Mouse (Mus musculus): Measurements from ENCODE around the gene Tbc1d2b. TPM values are rescaled to one million over a fixed set of nuclear protein-coding genes. Genes with fewer than 3 reads are reported as not detected.
A peak's percentile ranks its signal among the peaks of the same experiment; 100 is the strongest.

The Tbc1d2b gene
- polyA plus RNA-seq, 1 experiment from 2014 or later, result 5.2 TPM

DNA sequence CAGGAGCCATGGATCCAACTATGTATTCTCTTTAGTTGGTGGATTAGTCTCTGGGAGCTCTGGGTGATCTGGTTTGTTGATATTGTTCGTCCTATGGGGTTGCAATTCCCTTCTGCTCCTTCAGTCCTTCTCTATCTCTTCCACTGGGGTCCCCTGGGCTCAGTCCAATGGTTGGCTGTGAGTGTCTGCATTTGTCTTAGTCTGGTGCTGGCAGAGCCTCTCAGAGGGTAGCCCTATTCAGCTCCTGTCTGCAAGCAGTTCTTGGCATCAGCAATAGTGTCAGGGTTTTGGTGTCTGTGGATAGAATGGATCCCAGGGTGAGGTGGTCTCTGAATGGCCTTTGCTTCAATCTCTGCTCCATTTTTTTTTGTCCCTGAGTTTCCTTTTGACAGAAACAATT, 6.2 kb upstream of the Tbc1d2b start:
- 79% methylated on average over 1 of the region's 1 CpGs for WGBS
- ATAC-seq (ENCODE audit: extremely low read depth, insufficient number of reproducible peaks, low FRiP score, low TSS enrichment), result no peak
- Histone ChIP-seq H3K4me3 (no peak overlapping the region), H3K9me3 (no peaks in the 10 kb centered on the region), H3K4me2 (no peak overlapping the region), H3K9ac (no peak overlapping the region), H3K27me3 (replicated peaks) (no peaks in the 10 kb centered on the region), H3K4me1 (peaks cover 13% of the 10 kb centered on the region), H3K36me3 (no peaks in the 10 kb centered on the region), H3K27ac (replicated peaks) (no peak overlapping the region)

GRCm38 (mm10) chr9:90275906-90276305, 5.3 kb upstream of the Tbc1d2b start:
- Histone ChIP-seq H3K4me2 (no peak overlapping the region), H3K9me3 (no peaks in the 10 kb centered on the region), H3K36me3 (no peaks in the 10 kb centered on the region), H3K27ac (replicated peaks) (no peak overlapping the region), H3K27me3 (replicated peaks) (no peaks in the 10 kb centered on the region), H3K9ac (no peak overlapping the region), H3K4me1 (peaks cover 20% of the 10 kb centered on the region), H3K4me3 (no peak overlapping the region)
- no peak for ATAC-seq (ENCODE audit: extremely low read depth, insufficient number of reproducible peaks, low FRiP score, low TSS enrichment)
- WGBS, result 72% methylated on average over 5 of the region's 5 CpGs

DNA sequence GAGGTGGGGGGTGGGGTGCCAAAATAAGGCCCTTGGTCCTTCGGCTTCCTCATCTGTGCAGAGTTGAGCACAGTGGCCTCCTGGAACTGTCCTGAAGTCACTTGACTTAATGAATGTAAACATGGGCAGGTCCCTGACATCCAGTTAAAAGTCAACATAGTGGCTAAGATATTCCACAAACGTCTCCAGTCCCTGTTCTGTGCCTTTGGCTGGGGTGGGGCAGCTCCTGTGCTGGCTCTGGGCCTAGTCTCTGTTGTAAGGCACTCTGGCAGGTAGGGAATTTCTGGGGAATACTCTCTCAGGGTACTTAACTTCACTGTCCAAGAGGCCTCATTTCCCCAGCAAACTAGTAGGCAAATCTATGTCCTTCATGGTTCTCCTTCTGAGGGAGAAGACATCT, 4.9 kb upstream of the Tbc1d2b start:
- no peaks in the 10 kb centered on the region for H3K27me3 ChIP-seq (replicated peaks)
- no peaks in the 10 kb centered on the region for H3K9me3 ChIP-seq
- H3K36me3 ChIP-seq, result no peaks in the 10 kb centered on the region
- no peak overlapping the region for H3K4me3 ChIP-seq
- no peak overlapping the region for H3K4me2 ChIP-seq
- no peak overlapping the region for H3K27ac ChIP-seq (replicated peaks)
- H3K4me1 ChIP-seq, result peaks cover 21% of the 10 kb centered on the region
- no peak for ATAC-seq (ENCODE audit: extremely low read depth, insufficient number of reproducible peaks, low FRiP score, low TSS enrichment)
- 64% methylated on average over 2 of the region's 2 CpGs for WGBS
- H3K9ac ChIP-seq, result no peak overlapping the region

DNA sequence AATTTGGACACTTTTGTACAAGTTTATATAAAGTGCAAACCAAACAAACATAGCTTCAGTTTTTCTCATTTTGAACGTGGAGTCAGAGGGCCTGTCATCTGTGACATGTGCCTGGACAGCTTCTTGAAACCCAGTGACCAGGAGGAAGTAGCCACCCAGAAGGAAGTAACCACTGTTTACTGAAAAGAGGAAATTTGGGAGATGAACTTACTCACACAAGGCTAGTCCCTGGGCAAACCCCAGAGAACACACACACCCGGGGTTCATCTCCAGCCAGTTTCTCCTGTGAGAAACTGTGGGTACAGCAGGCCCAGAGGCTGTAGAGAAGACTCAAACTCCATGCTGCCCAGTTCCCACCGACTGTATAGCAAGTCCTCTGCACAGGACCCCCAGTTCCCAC, 3.9 kb upstream of the Tbc1d2b start:
- 74% methylated on average over 3 of the region's 3 CpGs for WGBS
- peaks cover 27% of the 10 kb centered on the region for H3K4me1 ChIP-seq
- H3K9me3 ChIP-seq, result no peaks in the 10 kb centered on the region
- no peaks in the 10 kb centered on the region for H3K36me3 ChIP-seq
- H3K9ac ChIP-seq, result no peak overlapping the region
- no peak overlapping the region for H3K27ac ChIP-seq (replicated peaks)
- no peaks in the 10 kb centered on the region for H3K27me3 ChIP-seq (replicated peaks)
- ATAC-seq (ENCODE audit: extremely low read depth, insufficient number of reproducible peaks, low FRiP score, low TSS enrichment), result no peak
- no peak overlapping the region for H3K4me2 ChIP-seq
- no peak overlapping the region for H3K4me3 ChIP-seq

GRCm38 (mm10) chr9:90272346-90272745, 1.7 kb upstream of the Tbc1d2b start:
- H3K4me3 ChIP-seq, result no peak overlapping the region
- WGBS, result 79% methylated on average over 12 of the region's 12 CpGs
- H3K27ac ChIP-seq (replicated peaks), result no peak overlapping the region
- ATAC-seq (ENCODE audit: extremely low read depth, insufficient number of reproducible peaks, low FRiP score, low TSS enrichment), result no peak
- H3K36me3 ChIP-seq, result no peaks in the 10 kb centered on the region
- no peaks in the 10 kb centered on the region for H3K27me3 ChIP-seq (replicated peaks)
- no peak overlapping the region for H3K9ac ChIP-seq
- H3K9me3 ChIP-seq, result no peaks in the 10 kb centered on the region
- peaks cover 28% of the 10 kb centered on the region for H3K4me1 ChIP-seq
- no peak overlapping the region for H3K4me2 ChIP-seq

DNA sequence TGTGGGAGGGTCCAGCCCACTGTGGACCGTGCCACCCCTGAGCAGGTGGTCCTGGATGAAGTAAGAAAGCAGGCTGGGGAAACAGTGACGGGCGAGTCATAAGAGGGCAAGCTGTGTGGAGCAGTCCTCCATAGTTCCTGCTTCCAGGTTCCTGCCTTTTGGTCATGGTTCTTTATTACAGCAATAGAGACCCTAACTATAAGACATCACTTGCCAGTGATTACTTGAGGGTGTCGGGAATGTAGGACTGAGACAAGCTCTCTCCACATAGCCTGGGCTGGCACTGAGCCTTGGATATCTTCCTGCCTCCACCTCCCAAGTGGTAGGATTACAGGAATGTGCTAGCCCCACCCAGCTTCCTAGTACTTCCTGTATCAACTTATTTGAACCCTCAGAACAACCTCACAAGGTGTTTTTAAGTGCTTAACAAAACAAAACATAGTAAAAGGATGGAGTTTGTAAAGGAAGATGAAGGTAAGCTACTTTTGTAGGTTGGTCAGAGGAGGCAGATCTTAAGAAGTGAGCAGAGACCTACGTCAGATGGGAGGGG, 1.0 kb upstream of the Tbc1d2b start:
- Histone ChIP-seq H3K4me1 (peaks cover 29% of the 10 kb centered on the region), H3K27me3 (replicated peaks) (no peaks in the 10 kb centered on the region), H3K4me2 (no peak overlapping the region), H3K36me3 (no peaks in the 10 kb centered on the region), H3K27ac (replicated peaks) (no peak overlapping the region), H3K9me3 (no peaks in the 10 kb centered on the region), H3K4me3 (no peak overlapping the region), H3K9ac (no peak overlapping the region)
- ATAC-seq (ENCODE audit: extremely low read depth, insufficient number of reproducible peaks, low FRiP score, low TSS enrichment), result no peak
- WGBS, result 62% methylated on average over 5 of the region's 5 CpGs

GRCm38 (mm10) chr9:90270944-90271295, 316 bp upstream of the Tbc1d2b start:
- Histone ChIP-seq H3K27ac (replicated peaks) (no peak overlapping the region), H3K4me3 (peak overlapping the region; percentile 92), H3K4me1 (peaks cover 32% of the 10 kb centered on the region), H3K36me3 (no peaks in the 10 kb centered on the region), H3K9ac (peak overlapping the region; percentile 93), H3K9me3 (no peaks in the 10 kb centered on the region), H3K27me3 (replicated peaks) (no peaks in the 10 kb centered on the region), H3K4me2 (peak overlapping the region; percentile 94)
- no peak for ATAC-seq (ENCODE audit: extremely low read depth, insufficient number of reproducible peaks, low FRiP score, low TSS enrichment)
- 12% methylated on average over 11 of the region's 11 CpGs for WGBS

- no peak for ATAC-seq (ENCODE audit: extremely low read depth, insufficient number of reproducible peaks, low FRiP score, low TSS enrichment)
- Histone ChIP-seq H3K27ac (replicated peaks) (peak overlapping the region; percentile 70), H3K9me3 (no peaks in the 10 kb centered on the region), H3K9ac (peak overlapping the region; percentile 93), H3K4me2 (peak overlapping the region; percentile 94), H3K4me1 (peaks cover 32% of the 10 kb centered on the region), H3K27me3 (replicated peaks) (no peaks in the 10 kb centered on the region), H3K36me3 (no peaks in the 10 kb centered on the region), H3K4me3 (peak overlapping the region; percentile 92)
- WGBS, result 25% methylated on average over 7 of the region's 7 CpGs
Observed at GRCm38 (mm10) chr9:90269011-90269681, 1.5 kb downstream of the Tbc1d2b start.

DNA sequence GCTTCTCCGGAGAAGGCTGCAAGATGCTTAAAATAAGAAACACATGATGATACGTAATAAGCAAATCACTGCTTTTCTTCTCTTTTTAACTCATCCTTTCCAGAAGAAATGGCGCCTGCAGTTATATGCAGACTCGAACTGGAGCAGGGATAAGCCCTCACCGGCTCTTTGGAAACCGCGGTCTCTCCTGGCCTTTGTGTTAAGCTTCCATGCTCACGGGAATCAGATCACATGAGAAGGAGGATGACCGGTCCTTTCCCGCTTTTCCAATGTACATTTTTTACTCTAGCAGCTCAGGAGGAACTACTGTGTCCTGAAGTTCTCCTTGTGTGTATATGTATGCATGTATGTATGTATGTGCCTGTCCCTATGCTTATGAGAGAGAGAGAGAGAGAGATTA, 3.7 kb downstream of the Tbc1d2b start:
- Histone ChIP-seq H3K27ac (replicated peaks) (no peak overlapping the region), H3K36me3 (0 out of 2 replicates have a peak, but pooled peaks cover 10% of the 10 kb centered on the region), H3K4me2 (no peak overlapping the region), H3K4me3 (no peak overlapping the region), H3K9me3 (no peaks in the 10 kb centered on the region), H3K9ac (no peak overlapping the region), H3K4me1 (peaks cover 34% of the 10 kb centered on the region), H3K27me3 (replicated peaks) (no peaks in the 10 kb centered on the region)
- WGBS, result 89% methylated on average over 10 of the region's 10 CpGs
- no peak for ATAC-seq (ENCODE audit: extremely low read depth, insufficient number of reproducible peaks, low FRiP score, low TSS enrichment)

- ATAC-seq (ENCODE audit: extremely low read depth, insufficient number of reproducible peaks, low FRiP score, low TSS enrichment), result no peak
- Histone ChIP-seq H3K4me1 (peaks cover 38% of the 10 kb centered on the region), H3K4me3 (no peak overlapping the region), H3K9ac (no peak overlapping the region), H3K9me3 (no peaks in the 10 kb centered on the region), H3K27ac (replicated peaks) (no peak overlapping the region), H3K27me3 (replicated peaks) (no peaks in the 10 kb centered on the region), H3K36me3 (0 out of 2 replicates have a peak, but pooled peaks cover 10% of the 10 kb centered on the region), H3K4me2 (no peak overlapping the region)
- WGBS, result 83% methylated on average over 10 of the region's 10 CpGs
Observed at GRCm38 (mm10) chr9:90266059-90266458, 4.5 kb downstream of the Tbc1d2b start.

- no peak overlapping the region for H3K4me3 ChIP-seq
- no peak overlapping the region for H3K9ac ChIP-seq
- ATAC-seq (ENCODE audit: extremely low read depth, insufficient number of reproducible peaks, low FRiP score, low TSS enrichment), result no peak
- H3K27ac ChIP-seq (replicated peaks), result no peak overlapping the region
- H3K27me3 ChIP-seq (replicated peaks), result no peaks in the 10 kb centered on the region
- peaks cover 42% of the 10 kb centered on the region for H3K4me1 ChIP-seq
- no peak overlapping the region for H3K4me2 ChIP-seq
- H3K9me3 ChIP-seq, result no peaks in the 10 kb centered on the region
- 0 out of 2 replicates have a peak, but pooled peaks cover 10% of the 10 kb centered on the region for H3K36me3 ChIP-seq
- WGBS, result 84% methylated on average over 5 of the region's 5 CpGs
Observed at GRCm38 (mm10) chr9:90265322-90266039, 5.1 kb downstream of the Tbc1d2b start.

GRCm38 (mm10) chr9:90263340-90263679, 7.3 kb downstream of the Tbc1d2b start:
- H3K4me1 ChIP-seq, result peaks cover 44% of the 10 kb centered on the region
- H3K9ac ChIP-seq, result no peak overlapping the region
- 0 out of 2 replicates have a peak, but pooled peaks cover 10% of the 10 kb centered on the region for H3K36me3 ChIP-seq
- no peak overlapping the region for H3K4me2 ChIP-seq
- H3K27me3 ChIP-seq (replicated peaks), result no peaks in the 10 kb centered on the region
- 91% methylated on average over 4 of the region's 4 CpGs for WGBS
- ATAC-seq (ENCODE audit: extremely low read depth, insufficient number of reproducible peaks, low FRiP score, low TSS enrichment), result no peak
- no peaks in the 10 kb centered on the region for H3K9me3 ChIP-seq
- no peak overlapping the region for H3K27ac ChIP-seq (replicated peaks)
- no peak overlapping the region for H3K4me3 ChIP-seq
